Mouse (Mus musculus): ENCODE results near the gene Abcc3.
"Not testable (repeated sequence)": the region's sequence is repeated elsewhere in the genome, so short reads cannot be mapped to it uniquely, and the experiment has no call there.

Gene Abcc3

GRCm38 (mm10) chr11:94402731-94403130, 9.9 kb upstream of the Abcc3 start:
- no peak for DNase-seq (ENCODE audit: low spot score)

DNA sequence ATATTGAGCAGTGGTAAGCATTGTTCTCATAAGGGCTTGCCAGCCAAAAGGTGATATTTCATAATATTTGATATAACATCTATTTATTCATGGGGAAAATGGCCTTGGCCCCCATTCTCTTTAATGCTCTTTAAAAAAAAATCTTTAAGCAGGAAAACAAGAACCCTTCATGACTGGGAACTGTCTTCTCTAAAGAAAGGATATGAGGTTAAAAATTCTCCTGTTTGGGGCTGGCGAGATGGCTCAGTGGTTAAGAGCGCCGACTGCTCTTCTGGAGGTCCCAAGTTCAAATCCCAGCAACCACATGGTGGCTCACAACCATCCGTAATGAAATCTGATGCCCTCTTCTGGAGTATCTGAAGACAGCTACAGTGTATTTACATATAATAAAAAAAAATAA, 9.2 kb upstream of the Abcc3 start:
- not testable (repeated sequence) for DNase-seq (ENCODE audit: low spot score)

DNA sequence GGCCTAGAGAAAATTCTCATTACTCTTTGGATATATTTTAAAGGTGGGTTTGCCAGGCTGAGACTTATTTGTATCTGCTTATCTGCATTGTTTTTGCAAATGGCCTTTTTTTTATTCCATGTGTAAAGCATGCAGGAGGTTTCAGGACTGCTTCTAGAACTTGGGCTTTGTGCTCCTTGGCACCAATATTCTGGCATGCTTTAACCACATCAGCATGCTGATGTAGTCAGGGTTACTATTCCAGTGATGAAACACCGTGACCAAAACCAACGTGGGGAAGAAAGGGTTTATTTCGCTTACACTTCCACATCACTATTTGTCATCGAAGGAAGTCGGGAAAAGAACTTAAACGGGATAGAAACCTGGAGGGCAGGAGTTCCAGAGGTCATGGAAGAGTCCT, 8.2 kb upstream of the Abcc3 start:
- no peak for DNase-seq (ENCODE audit: low spot score)

DNA sequence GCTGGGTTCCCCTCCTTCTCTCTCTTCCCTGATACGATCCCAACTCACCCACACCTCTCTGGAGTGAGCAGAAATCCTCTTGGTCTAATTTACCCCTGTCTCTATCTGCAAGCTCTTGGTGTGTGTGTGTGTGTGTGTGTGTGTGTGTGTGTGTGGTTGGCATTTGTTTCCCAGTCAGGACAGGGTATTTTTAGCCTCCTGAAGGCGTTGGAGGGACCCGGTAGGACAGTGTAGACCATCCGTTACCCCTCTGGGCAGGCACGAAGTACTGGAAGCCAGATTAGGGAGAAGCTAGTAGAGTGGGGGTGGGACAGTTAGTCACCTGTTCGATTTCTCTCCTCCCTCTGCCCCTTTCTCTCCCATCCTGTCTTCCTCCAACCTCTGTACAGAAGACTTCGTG, 1.3 kb upstream of the Abcc3 start:
- no peak for DNase-seq (ENCODE audit: low spot score)

GRCm38 (mm10) chr11:94393490-94393889, 693 bp upstream of the Abcc3 start:
- not testable (repeated sequence) for DNase-seq (ENCODE audit: low spot score)

DNA sequence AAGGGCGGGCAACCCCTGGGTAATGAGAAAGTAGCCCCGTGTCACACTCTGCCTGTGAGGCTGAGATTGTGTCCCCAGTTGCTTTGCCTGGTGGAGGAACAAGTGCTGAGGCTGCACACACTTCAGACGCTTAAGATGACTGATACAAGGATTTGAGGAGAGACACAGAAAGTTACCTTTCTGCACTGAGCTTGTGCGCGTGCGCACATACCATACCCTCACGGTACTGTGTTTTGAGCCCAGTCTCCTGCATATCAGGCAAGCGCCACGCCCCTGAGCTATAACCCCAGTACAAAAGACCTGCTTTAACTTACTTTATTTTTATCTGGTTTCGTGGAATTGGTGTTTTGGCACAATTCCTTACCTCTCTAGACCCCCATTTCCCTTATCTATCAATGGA, 1.1 kb downstream of the Abcc3 start:
- no peak for DNase-seq (ENCODE audit: low spot score)

- DNase-seq (ENCODE audit: low spot score): no peak
Measured at GRCm38 (mm10) chr11:94390825-94391224, 2.0 kb downstream of the Abcc3 start.

DNA sequence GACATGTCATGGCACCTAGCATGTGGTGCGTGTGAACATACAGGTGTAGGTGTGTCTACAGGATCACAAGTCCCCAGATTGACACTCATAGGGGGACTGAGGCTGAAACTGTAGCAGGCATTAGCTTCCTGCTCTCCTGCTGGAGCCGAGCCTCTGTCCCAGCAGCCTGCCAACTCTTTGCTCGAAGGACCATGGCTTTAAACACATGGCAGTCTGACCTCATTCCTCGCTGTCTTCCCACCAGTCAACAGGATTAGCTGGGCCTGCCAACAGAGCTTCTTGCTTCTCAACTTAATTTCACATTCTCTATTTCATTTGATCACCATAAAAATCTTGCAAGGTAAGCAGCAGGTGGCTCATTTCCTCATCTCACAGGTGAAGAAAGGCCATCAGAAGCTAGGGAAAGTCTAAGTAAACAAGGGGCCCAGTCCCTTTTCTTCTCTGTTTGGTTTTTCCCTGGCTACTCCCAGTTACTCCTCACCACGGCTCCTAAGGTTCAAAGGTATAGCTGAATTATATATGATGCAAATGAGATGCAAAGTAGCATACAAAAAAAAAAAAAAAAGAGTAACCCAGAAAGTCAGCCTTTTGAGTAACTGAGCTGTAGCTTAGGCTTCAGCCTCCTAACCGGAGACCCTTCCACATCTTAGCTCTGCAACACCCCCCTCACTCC, 2.9 kb downstream of the Abcc3 start:
- no peak for DNase-seq (ENCODE audit: low spot score)

GRCm38 (mm10) chr11:94389021-94389420, 3.8 kb downstream of the Abcc3 start:
- DNase-seq (ENCODE audit: low spot score): no peak

DNA sequence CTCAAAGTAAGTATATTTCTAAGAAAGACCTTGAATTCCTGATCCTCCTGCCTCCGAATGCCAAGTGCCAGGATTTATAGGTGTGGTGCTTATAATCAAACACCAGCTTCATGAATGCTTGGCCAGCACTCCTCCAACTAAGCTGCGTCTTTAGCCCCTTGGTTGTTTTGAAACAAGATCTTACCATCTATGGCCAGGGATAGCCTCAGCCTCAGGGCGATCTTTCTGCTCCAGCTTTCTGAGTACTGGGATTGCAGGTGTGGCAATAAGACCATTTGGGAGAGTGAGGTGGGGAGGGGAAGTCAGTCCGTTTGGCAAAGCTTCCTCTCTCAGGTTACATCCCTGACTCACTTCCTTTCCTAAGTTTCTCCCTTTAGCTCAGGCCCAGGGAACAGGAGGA, 5.0 kb downstream of the Abcc3 start:
- no peak for DNase-seq (ENCODE audit: low spot score)

DNA sequence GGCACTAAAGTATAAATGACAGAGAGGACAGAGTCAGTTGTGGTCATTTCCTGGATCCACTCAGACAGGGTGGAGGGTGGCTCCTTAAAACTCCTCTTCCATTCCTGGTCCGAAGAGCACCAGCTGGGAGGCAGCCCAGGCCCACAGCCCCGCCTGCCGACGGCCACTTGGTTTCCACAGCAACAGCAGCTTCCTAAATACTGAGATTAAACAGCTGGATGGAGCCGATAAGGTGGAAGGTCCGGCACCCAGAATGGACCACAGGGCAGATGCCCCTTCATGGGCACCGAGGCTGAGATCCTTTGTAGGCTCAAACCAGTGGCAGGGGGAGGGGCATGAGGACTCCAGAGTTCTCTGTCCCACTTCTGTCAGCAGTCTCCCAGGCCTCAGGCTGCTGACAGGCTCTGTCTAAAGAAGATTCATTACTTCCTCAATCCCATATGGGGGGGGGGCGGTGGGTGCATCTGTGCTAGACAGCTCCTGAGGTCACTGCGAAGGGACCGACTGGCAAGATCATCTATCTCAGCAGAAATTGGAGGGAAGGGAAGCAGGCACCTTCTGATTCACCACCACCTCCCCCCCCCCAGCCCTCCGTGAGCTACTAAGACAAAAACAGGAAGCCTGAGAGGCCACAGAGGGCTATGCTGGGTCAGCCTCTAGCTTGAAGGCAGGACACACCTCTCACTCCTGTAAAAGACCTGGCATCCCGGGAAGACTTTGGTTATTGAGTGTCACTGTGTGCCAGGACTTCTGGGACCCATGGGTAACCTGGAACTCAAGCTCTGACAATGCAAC, 6.6 kb downstream of the Abcc3 start:
- DNase-seq (ENCODE audit: low spot score): no peak

DNA sequence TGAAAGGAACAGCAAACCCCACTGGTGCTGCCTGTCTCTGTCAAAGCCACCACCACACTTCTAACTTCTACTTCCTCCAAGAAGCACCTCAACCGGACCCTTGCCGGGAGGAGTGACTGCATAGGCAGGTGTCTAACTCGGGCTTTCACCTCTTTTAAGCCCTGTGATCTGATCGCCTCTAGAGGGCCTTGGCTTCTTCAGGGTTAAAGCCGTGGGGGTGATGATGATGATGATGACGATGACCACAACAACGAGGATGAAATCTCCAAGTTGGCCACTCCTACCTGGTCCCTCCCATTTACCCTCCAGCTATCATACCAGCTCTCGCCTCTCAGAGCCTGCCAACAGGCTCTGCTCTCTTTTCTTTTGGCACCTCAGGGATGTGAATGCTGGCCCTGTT, 13.1 kb downstream of the Abcc3 start:
- DNase-seq (ENCODE audit: low spot score): no peak

DNA sequence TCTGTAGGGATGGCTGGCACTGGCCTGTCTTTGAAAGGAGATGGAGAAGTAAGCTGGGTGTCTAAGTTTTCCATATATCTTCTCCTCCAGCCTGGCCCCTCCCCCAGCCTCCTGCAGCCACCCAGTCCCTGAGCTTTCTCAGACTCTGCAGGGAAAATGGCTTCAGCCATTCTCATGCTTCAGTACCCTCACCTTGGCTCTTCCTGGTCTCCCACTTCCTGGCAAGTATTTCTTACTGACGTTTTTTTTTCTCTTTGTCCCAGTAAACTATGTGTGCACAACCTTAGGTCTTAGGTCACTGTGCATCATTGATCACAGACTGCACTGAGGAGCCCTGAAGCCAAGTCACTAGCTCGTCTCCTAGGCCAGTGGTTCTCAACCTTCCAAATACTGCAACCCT, 13.7 kb downstream of the Abcc3 start:
- no peak for DNase-seq (ENCODE audit: low spot score)

DNA sequence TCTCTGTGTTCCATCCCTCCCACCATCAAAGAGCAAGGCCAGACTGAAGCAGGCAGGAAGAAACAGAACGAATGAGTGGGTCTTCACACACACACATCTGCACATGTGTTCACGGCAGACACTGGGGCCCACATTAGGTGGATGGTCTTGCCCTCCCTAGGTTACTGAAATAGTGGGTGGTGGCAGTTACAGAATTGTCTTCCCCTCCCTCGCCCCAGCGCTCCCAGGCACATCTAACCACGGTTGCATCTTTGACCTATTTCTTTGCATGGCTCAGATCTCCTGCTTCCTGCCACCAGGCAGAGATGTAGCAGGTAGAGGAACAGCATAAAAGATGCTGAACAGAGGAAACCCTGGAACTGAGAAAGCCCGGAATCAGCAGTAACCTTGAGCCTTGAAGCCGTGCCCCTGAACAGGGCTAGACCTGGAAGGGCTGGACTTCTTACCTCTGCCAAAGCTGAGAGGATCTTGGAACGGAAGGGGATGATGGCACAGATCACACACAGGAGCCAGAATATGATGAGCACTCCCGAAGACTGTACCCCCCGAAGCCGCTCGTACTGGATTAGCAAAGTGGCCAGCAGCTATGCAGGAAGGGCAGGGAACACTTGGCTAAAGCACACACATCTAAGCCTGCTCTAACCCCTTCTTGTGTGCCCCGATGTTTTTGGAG, 18.4 kb downstream of the Abcc3 start:
- no peak for DNase-seq (ENCODE audit: low spot score)

GRCm38 (mm10) chr11:94370809-94371208, 22.0 kb downstream of the Abcc3 start:
- DNase-seq (ENCODE audit: low spot score): no peak

DNA sequence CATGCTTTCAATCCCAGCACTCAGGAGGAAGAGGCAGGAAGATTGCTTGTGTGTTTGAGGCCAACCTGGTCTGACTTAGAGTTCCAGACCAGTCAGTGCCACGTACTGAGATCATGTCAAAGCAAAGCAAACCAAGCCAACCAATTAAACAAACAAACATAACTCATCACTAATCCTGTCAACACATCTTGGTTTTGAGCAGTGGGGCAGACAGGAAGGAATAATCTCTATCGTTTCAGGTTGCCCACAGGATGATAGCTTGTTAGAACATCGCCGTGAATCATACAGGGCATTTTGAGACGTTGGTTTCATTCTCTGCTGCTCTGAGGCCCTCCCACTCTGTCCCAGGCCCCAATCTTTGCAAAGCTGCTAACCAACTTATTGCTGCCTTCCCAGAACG, 22.8 kb downstream of the Abcc3 start:
- no peak for DNase-seq (ENCODE audit: low spot score)

GRCm38 (mm10) chr11:94365340-94365739, 27.5 kb downstream of the Abcc3 start:
- DNase-seq (ENCODE audit: low spot score): no peak

DNA sequence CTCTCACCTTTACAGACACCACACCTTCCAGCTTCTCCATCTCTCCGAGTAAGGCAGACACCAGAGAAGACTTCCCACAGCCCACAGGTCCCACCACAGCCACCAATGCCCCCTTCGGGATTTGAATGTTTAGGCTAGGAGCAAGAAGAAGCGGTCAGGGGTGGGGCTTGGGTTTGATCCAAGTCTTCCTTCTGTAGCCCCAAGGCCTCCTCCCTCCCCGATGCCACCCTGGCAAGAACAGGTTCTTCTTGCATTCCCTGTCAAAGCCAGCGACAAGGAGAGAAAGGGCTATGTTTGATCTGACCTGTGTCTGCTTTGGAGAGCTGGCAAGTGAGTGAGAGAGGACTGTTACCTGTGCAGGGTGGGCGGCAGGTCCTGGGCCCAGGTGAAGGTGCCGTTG, 29.1 kb downstream of the Abcc3 start:
- DNase-seq (ENCODE audit: low spot score): no peak

GRCm38 (mm10) chr11:94362101-94362500, 30.7 kb downstream of the Abcc3 start:
- no peak for DNase-seq (ENCODE audit: low spot score)

- no peak for DNase-seq (ENCODE audit: low spot score)
Measured at GRCm38 (mm10) chr11:94361166-94361870, 31.5 kb downstream of the Abcc3 start.

DNA sequence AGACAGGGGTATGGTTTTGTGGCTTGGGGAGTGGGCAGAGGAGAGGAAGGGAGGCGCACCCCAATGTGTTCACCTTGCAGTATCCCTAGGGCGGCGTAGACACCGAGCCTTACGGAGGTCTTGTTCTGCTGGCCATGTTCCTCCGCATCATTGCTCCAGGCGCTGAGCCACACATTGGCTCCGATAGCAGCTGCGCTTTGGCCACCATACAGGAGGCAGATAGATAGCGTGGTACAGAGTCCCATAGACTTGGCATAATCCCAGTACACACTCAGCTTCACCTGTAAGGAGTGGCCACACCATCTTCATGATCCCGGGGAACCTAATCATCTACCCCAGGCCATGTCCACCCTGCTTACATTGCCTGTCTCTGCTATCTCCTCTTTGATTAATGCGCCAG, 33.6 kb downstream of the Abcc3 start:
- no peak for DNase-seq (ENCODE audit: low spot score)

DNA sequence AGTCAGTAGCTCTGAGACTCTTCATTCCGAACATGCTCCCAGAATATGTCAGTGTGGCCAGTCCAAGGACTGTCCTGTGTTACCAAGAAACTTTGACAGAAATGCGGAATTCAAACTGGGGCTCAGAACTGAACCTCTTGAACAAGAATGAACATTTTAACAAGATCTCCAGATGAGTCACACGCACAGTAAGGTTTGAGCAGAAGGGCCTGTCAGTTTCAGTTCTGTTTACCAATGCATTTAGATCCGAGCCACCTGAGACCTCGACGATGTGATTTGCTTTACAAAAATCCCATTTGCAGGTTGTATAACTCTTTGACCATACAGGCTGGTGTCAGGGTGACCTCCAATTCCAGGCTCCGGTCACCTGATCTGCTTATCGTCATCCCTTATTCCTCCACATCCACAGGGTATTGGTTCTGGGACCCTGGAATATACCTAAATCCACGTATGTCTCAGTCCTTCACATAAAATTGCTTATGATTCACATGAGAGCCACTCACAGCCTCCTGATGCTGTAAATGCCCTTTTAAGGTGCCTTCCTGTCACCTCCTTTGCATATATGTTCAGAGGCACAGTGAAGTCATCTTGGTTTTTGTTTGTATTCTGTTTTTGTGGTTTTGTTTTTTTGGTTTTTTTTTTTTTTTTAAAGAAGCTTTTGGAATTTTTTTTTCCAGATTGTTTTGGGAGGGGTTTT, 37.1 kb downstream of the Abcc3 start:
- DNase-seq (ENCODE audit: low spot score): no peak

All from layer of hippocampus, adult 9-10 months (tissue).